Mouse (Mus musculus): ENCODE measurements at regions not wholly inside any gene's neighbourhood (a gene's known extent, or its start where the extent isn't known, plus 50 kb on each side); places are given as distances from the start of the nearest gene placed in this dataset.

- no peak for DNase-seq (ENCODE audit: low read depth, low spot score)
These were observed 51.9 kb upstream of the Daam1 start for GRCm38 (mm10) chr12:71778948-71779347.

- DNase-seq (ENCODE audit: low read depth, low spot score): no peak
These were observed 51.5 kb upstream of the Daam1 start for GRCm38 (mm10) chr12:71779418-71779817.
